Mouse (Mus musculus): ENCODE results near the gene Pde6b.

DNA sequence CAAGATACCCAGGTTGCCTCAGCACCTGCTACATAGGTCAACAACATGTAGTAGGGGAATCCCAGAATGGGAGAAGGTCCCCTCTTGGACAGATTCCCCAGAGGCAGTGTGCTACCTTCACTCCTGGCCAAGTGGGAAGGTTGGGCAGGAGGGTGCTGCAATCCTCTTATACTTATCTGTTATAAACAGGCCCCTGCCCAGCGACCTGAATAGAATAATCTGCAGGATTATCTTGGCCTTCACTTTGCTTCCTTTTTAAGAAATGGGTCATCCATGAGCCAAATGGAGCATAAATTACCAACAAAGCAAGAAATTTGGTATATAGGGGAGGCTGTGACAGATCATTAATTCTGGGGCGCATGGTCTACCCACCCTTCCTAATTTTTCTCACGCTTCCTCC is 1.6 kb downstream of the Pde6b start:
- TF ChIP-seq MAX (IDR thresholded peaks at IDR 0.05; ENCODE audit: low read depth): no peak
- no peak for TF ChIP-seq POLR2A (IDR thresholded peaks at IDR 0.05; ENCODE audit: insufficient read length, low read depth)
- TF ChIP-seq SRF (IDR thresholded peaks at IDR 0.05; ENCODE audit: control insufficient read depth, insufficient read length, low read depth): no peak
